Mouse (Mus musculus): ENCODE results near the gene Fam131b. TPM values are rescaled to one million over a fixed set of nuclear protein-coding genes. Genes with fewer than 3 reads are reported as not detected.

The Fam131b gene
- total RNA-seq, 2 experiments from 2014 or later: 75.7 to 81.3 TPM

- DNase-seq (ENCODE audit: low spot score in 2 of 2): no peak
Measured at GRCm38 (mm10) chr6:42330216-42330615, 5.8 kb upstream of the Fam131b start.

GRCm38 (mm10) chr6:42328757-42329156 lies 4.3 kb upstream of the Fam131b start:
- no peak for DNase-seq (ENCODE audit: low spot score in 2 of 2)

- DNase-seq (ENCODE audit: low spot score in 2 of 2): no peak
Measured at GRCm38 (mm10) chr6:42326509-42326908, 2.1 kb upstream of the Fam131b start.

GRCm38 (mm10) chr6:42325268-42325609 lies 796 bp upstream of the Fam131b start:
- DNase-seq (ENCODE audit: low spot score in 2 of 2): peak; percentile 91 to 92

GRCm38 (mm10) chr6:42324067-42324481 lies 369 bp downstream of the Fam131b start:
- peak; percentile 46 to 60 for DNase-seq (ENCODE audit: low spot score in 2 of 2)

GRCm38 (mm10) chr6:42323371-42324066 lies 924 bp downstream of the Fam131b start:
- peak in 1 of 2 experiments; percentile 34 for DNase-seq (ENCODE audit: low spot score in 2 of 2)

- DNase-seq (ENCODE audit: low spot score in 2 of 2): no peak
Measured at GRCm38 (mm10) chr6:42318293-42318692, 6.2 kb downstream of the Fam131b start.

- no peak for DNase-seq (ENCODE audit: low spot score in 2 of 2)
Measured at GRCm38 (mm10) chr6:42310427-42311053, 13.9 kb downstream of the Fam131b start.

- DNase-seq (ENCODE audit: low spot score in 2 of 2): no peak
Measured at GRCm38 (mm10) chr6:42309816-42310378, 14.5 kb downstream of the Fam131b start.

- no peak for DNase-seq (ENCODE audit: low spot score in 2 of 2)
Measured at GRCm38 (mm10) chr6:42299362-42299761, 25.1 kb downstream of the Fam131b start.

- no peak for DNase-seq (ENCODE audit: low spot score in 2 of 2)
Measured at GRCm38 (mm10) chr6:42295549-42296094, 28.8 kb downstream of the Fam131b start.

- DNase-seq (ENCODE audit: low spot score in 2 of 2): no peak
Measured at GRCm38 (mm10) chr6:42293327-42293726, 31.1 kb downstream of the Fam131b start.

- DNase-seq (ENCODE audit: low spot score in 2 of 2): no peak
Measured at GRCm38 (mm10) chr6:42287562-42287961, 36.9 kb downstream of the Fam131b start.

GRCm38 (mm10) chr6:42286448-42286847 lies 38.0 kb downstream of the Fam131b start, which contains the start of gene Clcn1:
Gene Clcn1, plus strand, starts transcription at chr6:42286685.
- DNase-seq (ENCODE audit: low spot score in 2 of 2): no peak

GRCm38 (mm10) chr6:42282865-42283528 lies 41.4 kb downstream of the Fam131b start:
- DNase-seq (ENCODE audit: low spot score in 2 of 2): no peak

- no peak for DNase-seq (ENCODE audit: low spot score in 2 of 2)
Measured at GRCm38 (mm10) chr6:42276151-42276550, 48.3 kb downstream of the Fam131b start.

- no peak for DNase-seq (ENCODE audit: low spot score in 2 of 2)
Measured at GRCm38 (mm10) chr6:42270817-42271216, 53.6 kb downstream of the Fam131b start.

GRCm38 (mm10) chr6:42265391-42266330 lies 58.8 kb downstream of the Fam131b start:
- no peak for DNase-seq (ENCODE audit: low spot score in 2 of 2)
